Mouse (Mus musculus) testis, postnatal 10 days (tissue): ENCODE results near the gene Fndc1.

Source experiments
- DNase-seq: peaks from one replicate; pipeline ENCODE4 v3.0.0; 2021; ENCODE audit warnings: low spot score

The Fndc1 gene

GRCm38 (mm10) chr17:7820176-7820575 is 6.9 kb downstream of the Fndc1 start:
- no peak for DNase-seq

DNA sequence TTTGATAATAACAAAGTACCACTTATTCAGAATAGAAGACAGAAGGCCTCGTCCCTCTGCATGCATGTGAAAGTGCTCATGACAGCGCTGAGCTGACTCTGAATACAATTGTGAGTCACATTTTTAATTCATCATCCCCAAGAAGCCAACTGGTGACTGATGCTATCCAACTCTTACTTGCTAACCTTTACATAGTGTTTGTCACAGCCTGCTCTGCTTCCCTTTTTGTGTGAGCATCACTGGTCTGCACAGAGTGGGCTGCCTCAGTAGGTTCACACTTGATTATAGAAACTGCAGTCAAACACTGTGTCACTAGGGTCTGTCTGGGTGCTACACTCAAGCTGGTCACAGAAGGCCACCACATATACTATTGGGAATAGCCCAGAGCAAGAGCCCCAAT is 10.5 kb downstream of the Fndc1 start:
- DNase-seq, result no peak

DNA sequence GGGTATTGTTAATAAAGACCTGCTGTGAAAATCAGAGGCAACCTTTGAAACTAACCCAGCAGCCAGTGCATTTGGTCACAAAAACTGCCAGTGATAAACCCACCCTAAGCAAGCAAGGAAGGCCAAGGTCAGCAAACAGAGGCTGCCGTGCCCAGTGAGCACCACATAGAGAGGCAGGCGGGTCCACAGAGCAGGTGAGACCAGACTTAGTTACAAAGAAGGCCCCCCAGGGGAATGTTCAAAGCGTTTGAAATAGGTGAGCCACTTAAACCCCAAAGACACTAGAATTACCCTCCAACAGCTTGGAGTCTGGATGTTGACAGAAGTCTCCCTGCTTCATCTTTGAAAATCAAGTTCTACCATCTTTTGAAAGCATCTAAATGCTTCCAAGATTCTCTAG is 12.7 kb downstream of the Fndc1 start:
- no peak for DNase-seq

- no peak for DNase-seq
Observed at GRCm38 (mm10) chr17:7808043-7808442, 19.1 kb downstream of the Fndc1 start.

GRCm38 (mm10) chr17:7805105-7805504 is 22.0 kb downstream of the Fndc1 start:
- no peak for DNase-seq

- DNase-seq, result no peak
Observed at GRCm38 (mm10) chr17:7802483-7802882, 24.6 kb downstream of the Fndc1 start.

DNA sequence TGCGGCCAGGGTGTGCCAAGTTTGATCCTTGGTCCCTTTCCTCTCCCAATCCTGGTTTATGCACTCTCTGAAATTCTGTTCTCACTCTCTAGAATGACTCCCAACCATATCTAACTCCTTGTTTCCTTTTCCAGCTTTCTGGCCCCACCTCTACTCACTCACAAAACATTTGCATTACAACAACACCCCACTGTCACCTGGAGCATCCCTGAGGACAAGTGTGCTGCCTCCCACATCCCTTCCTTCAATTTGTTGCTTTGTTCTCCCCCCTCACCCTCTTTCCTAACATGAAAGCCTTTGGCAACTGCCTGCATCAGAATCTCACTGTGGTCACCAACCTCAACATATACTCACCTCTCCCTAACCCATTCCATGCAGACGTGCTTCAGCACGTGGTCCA is 27.2 kb downstream of the Fndc1 start:
- DNase-seq, result no peak

DNA sequence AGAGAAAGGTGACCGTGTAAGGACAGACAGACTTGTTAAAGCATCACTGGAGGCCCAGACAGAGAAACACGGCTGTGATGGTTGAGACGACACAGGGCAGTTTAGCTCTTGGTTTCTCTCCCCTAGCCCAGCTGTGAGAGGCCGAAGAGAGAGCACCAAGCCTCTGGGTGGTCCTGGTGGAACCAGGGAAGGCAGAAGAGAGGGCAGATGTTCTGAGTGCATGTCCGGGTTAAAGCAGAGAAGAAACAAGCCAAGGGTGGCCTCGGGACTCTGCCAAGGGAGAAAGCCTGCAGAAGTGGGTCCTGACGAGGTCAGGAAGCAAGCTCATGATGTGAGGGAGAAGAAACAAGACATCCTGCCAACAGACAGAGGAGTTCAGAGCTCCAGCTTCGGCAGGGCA is 31.5 kb downstream of the Fndc1 start:
- no peak for DNase-seq

- no peak for DNase-seq
Observed at GRCm38 (mm10) chr17:7795168-7795567, 31.9 kb downstream of the Fndc1 start.

GRCm38 (mm10) chr17:7794093-7794492 is 33.0 kb downstream of the Fndc1 start:
- DNase-seq, result no peak

DNA sequence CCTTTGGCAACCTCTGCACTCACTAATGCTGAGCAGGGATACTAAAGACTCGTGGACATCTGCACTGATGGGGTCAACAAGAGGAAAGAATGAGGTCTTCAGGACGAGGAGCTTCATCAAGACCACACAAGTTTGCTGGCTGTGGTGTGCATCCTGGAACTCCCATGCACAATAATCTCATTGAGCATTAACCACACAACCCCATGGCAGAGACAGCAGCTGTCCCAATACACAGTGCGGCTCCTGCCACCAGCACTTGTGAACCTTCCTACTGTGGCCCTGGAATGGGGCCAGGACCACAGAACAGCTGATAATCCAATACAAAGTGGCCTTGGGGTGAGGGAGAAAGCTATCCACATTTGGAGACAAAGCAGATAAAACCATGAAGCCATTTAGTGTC is 36.6 kb downstream of the Fndc1 start:
- DNase-seq, result no peak

GRCm38 (mm10) chr17:7774101-7774500 is 53.0 kb downstream of the Fndc1 start:
- no peak for DNase-seq

DNA sequence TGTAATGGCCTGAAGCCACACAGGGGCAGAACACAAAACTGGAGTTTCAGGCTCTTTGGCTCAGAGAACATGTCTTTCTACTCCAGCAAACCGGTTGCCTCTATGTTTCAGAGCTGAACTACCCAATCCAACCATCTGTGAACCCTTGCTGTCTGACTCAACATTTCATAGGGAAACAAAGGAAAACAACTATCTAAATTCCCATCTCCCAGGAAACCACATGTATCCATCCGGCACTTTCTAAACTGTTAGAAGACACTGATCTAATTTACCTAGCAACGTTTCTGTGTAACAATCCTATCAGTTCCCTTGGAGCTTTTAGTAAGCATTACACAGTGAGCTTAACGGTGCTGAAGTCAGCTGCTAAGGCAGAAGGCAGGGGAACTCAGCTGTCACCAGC is 67.3 kb downstream of the Fndc1 start:
- no peak for DNase-seq

- no peak for DNase-seq
Observed at GRCm38 (mm10) chr17:7755001-7755400, 72.1 kb downstream of the Fndc1 start.

- DNase-seq, result no peak
Observed at GRCm38 (mm10) chr17:7753383-7753782, 73.7 kb downstream of the Fndc1 start.

- no peak for DNase-seq
Observed at GRCm38 (mm10) chr17:7749051-7749815, 77.9 kb downstream of the Fndc1 start.

- DNase-seq, result no peak
Observed at GRCm38 (mm10) chr17:7746841-7747240, 80.3 kb downstream of the Fndc1 start.

GRCm38 (mm10) chr17:7744976-7745375 is 82.1 kb downstream of the Fndc1 start:
- DNase-seq, result no peak

GRCm38 (mm10) chr17:7740988-7741387 is 86.1 kb downstream of the Fndc1 start:
- DNase-seq, result peak; percentile 85

DNA sequence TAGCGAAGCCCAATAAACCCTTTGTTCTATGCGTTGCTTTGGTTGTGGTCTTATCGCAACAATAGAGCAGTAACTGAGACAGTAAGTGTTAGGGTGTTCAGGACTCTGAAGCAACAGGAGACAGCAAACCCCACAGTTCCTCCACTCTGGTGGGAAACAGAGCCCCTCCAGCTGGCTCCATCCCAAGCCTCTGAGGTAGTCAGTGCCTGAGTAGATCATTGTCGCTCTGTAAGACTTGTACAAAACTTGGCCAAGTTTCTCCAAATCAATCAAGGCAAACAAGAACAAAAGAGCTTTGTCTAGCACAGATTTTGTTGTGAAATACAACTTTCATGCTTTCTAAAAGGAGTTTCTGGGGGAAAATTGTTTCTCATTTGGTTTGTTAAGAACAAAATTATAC is 104.1 kb downstream of the Fndc1 start:
- no peak for DNase-seq

GRCm38 (mm10) chr17:7718886-7719285 is 108.2 kb downstream of the Fndc1 start:
- no peak for DNase-seq

DNA sequence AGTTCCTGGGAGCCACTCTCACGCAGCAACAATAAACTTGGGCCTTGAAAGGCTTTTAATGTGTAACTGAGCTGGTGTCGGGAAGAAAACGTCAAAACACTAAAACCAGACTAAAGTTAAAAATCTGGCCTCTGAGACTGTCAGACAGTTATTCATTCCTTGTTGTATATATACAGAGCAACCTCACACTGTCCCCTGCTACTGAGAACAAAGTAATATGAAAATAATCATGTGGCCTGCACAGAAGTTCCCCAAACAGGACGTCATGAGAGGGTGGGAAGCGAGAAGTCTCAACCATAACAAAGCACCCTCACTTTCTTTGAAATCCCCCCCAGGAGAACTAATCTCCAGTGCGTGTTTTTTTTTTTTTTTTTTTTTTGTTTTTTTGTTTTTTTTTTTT is 109.2 kb downstream of the Fndc1 start:
- no peak for DNase-seq

GRCm38 (mm10) chr17:7713020-7713419 is 114.1 kb downstream of the Fndc1 start:
- DNase-seq, result no peak

DNA sequence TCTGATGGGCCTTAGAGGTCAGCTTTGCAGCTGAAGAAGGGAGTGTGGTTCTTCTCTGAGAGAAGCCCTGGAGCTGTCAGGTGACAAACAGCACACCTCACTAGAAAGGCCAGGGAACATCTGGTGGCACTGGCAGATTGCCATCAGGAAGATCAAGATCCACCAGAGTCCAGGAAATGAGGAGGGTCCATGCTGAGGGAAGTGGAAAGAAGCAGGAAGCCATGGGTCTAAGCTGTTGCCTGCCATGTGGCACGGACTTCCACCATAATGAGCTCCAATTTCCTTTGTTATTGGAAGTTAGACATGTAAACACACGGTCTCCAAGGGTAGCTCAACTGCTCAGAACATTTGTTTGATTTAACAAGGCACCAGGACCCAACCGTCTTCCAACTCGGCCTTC is 120.0 kb downstream of the Fndc1 start:
- no peak for DNase-seq
